Mouse (Mus musculus): ENCODE measurements around the gene Ppp1r9b. TPM values are rescaled to one million over a fixed set of nuclear protein-coding genes. Genes with fewer than 3 reads are reported as not detected.

Ppp1r9b gene
- polyA plus RNA-seq, 1 experiment from 2014 or later: 20.8 TPM

- peak overlapping the region; percentile 2; the same call in 1 of the 2 replicates for H3K9ac ChIP-seq (ENCODE audit: low read length)
Measured at GRCm38 (mm10) chr11:95027850-95028470, 37.1 kb downstream of the Ppp1r9b start.

GRCm38 (mm10) chr11:95032945-95033344 is 42.1 kb downstream of the Ppp1r9b start:
- Histone ChIP-seq H3K9me3 (replicated peaks; ENCODE audit: control insufficient read depth, low read length) (no peaks in the 10 kb centered on the region), H3K4me2 (ENCODE audit: low read length) (no peak overlapping the region), H3K9ac (ENCODE audit: low read length) (no peak overlapping the region), H3K27me3 (replicated peaks; ENCODE audit: control insufficient read depth, insufficient read depth, low read length) (no peaks in the 10 kb centered on the region), H3K36me3 (ENCODE audit: control insufficient read depth, insufficient read depth, low read length) (no peaks in the 10 kb centered on the region), H3K4me3 (ENCODE audit: low read depth, low read length) (no peak overlapping the region), H3K4me1 (ENCODE audit: control insufficient read depth, insufficient read depth, low read length) (peaks cover 6% of the 10 kb centered on the region; the same call in 1 of the 2 replicates), H3K27ac (ENCODE audit: low read depth, low read length) (no peak overlapping the region)
- 23% methylated on average over 6 of the region's 6 CpGs for WGBS
- ATAC-seq (no peak), DNase-seq (ENCODE audit: low spot score) (no peak)

More at GRCm38 (mm10) chr11:95027850-95028470, 37.1 kb downstream of the Ppp1r9b start:
- H3K27me3 ChIP-seq (replicated peaks; ENCODE audit: control insufficient read depth, insufficient read depth, low read length): no peaks in the 10 kb centered on the region
- 36% methylated on average over 13 of the region's 13 CpGs for WGBS
- ATAC-seq: peak; percentile 18; the same call in 1 of the 2 replicates
- peak overlapping the region; percentile 29; the same call in 1 of the 2 replicates for H3K27ac ChIP-seq (ENCODE audit: low read depth, low read length)
- H3K36me3 ChIP-seq (ENCODE audit: control insufficient read depth, insufficient read depth, low read length): peaks cover 32% of the 10 kb centered on the region
- H3K4me2 ChIP-seq (ENCODE audit: low read length): no peak overlapping the region
- no peaks in the 10 kb centered on the region for H3K9me3 ChIP-seq (replicated peaks; ENCODE audit: control insufficient read depth, low read length)
- DNase-seq (ENCODE audit: low spot score): peak; percentile 31
- H3K4me1 ChIP-seq (ENCODE audit: control insufficient read depth, insufficient read depth, low read length): peaks cover 6% of the 10 kb centered on the region; the same call in 1 of the 2 replicates
- H3K4me3 ChIP-seq (ENCODE audit: low read depth, low read length): no peak overlapping the region

GRCm38 (mm10) chr11:95033617-95034016 is 42.8 kb downstream of the Ppp1r9b start:
- Histone ChIP-seq H3K4me2 (ENCODE audit: low read length) (no peak overlapping the region), H3K27ac (ENCODE audit: low read depth, low read length) (no peak overlapping the region), H3K9me3 (replicated peaks; ENCODE audit: control insufficient read depth, low read length) (no peaks in the 10 kb centered on the region), H3K4me3 (ENCODE audit: low read depth, low read length) (no peak overlapping the region), H3K27me3 (replicated peaks; ENCODE audit: control insufficient read depth, insufficient read depth, low read length) (no peaks in the 10 kb centered on the region), H3K4me1 (ENCODE audit: control insufficient read depth, insufficient read depth, low read length) (no peaks in the 10 kb centered on the region), H3K36me3 (ENCODE audit: control insufficient read depth, insufficient read depth, low read length) (no peaks in the 10 kb centered on the region), H3K9ac (ENCODE audit: low read length) (no peak overlapping the region)
- ATAC-seq (no peak), DNase-seq (ENCODE audit: low spot score) (no peak)
- 82% methylated on average over 14 of the region's 14 CpGs for WGBS

GRCm38 (mm10) chr11:95034902-95035301 is 44.1 kb downstream of the Ppp1r9b start:
- no peak for ATAC-seq

GRCm38 (mm10) chr11:95036521-95036920 is 45.7 kb downstream of the Ppp1r9b start:
- no peak for DNase-seq (ENCODE audit: low spot score)
- no peaks in the 10 kb centered on the region for H3K27me3 ChIP-seq (replicated peaks; ENCODE audit: control insufficient read depth, insufficient read depth, low read length)
- no peak overlapping the region for H3K27ac ChIP-seq (ENCODE audit: low read depth, low read length)
- H3K4me2 ChIP-seq (ENCODE audit: low read length): no peak overlapping the region
- H3K9ac ChIP-seq (ENCODE audit: low read length): no peak overlapping the region
- no peak overlapping the region for H3K4me3 ChIP-seq (ENCODE audit: low read depth, low read length)
- WGBS: 96% methylated on average over 5 of the region's 5 CpGs
- H3K4me1 ChIP-seq (ENCODE audit: control insufficient read depth, insufficient read depth, low read length): peaks cover 7% of the 10 kb centered on the region; the same call in 1 of the 2 replicates
- ATAC-seq: no peak
- no peaks in the 10 kb centered on the region for H3K36me3 ChIP-seq (ENCODE audit: control insufficient read depth, insufficient read depth, low read length)
- no peaks in the 10 kb centered on the region for H3K9me3 ChIP-seq (replicated peaks; ENCODE audit: control insufficient read depth, low read length)

More at GRCm38 (mm10) chr11:95034902-95035301, 44.1 kb downstream of the Ppp1r9b start:
- H3K4me1 ChIP-seq (ENCODE audit: control insufficient read depth, insufficient read depth, low read length): no peaks in the 10 kb centered on the region
- H3K27me3 ChIP-seq (replicated peaks; ENCODE audit: control insufficient read depth, insufficient read depth, low read length): no peaks in the 10 kb centered on the region
- no peaks in the 10 kb centered on the region for H3K36me3 ChIP-seq (ENCODE audit: control insufficient read depth, insufficient read depth, low read length)
- no peaks in the 10 kb centered on the region for H3K9me3 ChIP-seq (replicated peaks; ENCODE audit: control insufficient read depth, low read length)
- H3K4me3 ChIP-seq (ENCODE audit: low read depth, low read length): no peak overlapping the region
- H3K4me2 ChIP-seq (ENCODE audit: low read length): no peak overlapping the region
- WGBS: 73% methylated on average over 10 of the region's 10 CpGs
- H3K27ac ChIP-seq (ENCODE audit: low read depth, low read length): no peak overlapping the region
- H3K9ac ChIP-seq (ENCODE audit: low read length): no peak overlapping the region
- no peak for DNase-seq (ENCODE audit: low spot score)

GRCm38 (mm10) chr11:95037306-95037705 is 46.5 kb downstream of the Ppp1r9b start:
- H3K4me3 ChIP-seq (ENCODE audit: low read depth, low read length): no peak overlapping the region
- DNase-seq (ENCODE audit: low spot score): no peak
- no peak for ATAC-seq
- no peaks in the 10 kb centered on the region for H3K27me3 ChIP-seq (replicated peaks; ENCODE audit: control insufficient read depth, insufficient read depth, low read length)
- H3K4me1 ChIP-seq (ENCODE audit: control insufficient read depth, insufficient read depth, low read length): peaks cover 10% of the 10 kb centered on the region; the same call in 1 of the 2 replicates
- no peak overlapping the region for H3K4me2 ChIP-seq (ENCODE audit: low read length)
- peak overlapping the region; percentile 39; the same call in 1 of the 2 replicates for H3K27ac ChIP-seq (ENCODE audit: low read depth, low read length)
- no peaks in the 10 kb centered on the region for H3K36me3 ChIP-seq (ENCODE audit: control insufficient read depth, insufficient read depth, low read length)
- no peak overlapping the region for H3K9ac ChIP-seq (ENCODE audit: low read length)
- WGBS: 58% methylated on average over 6 of the region's 6 CpGs
- H3K9me3 ChIP-seq (replicated peaks; ENCODE audit: control insufficient read depth, low read length): no peaks in the 10 kb centered on the region

GRCm38 (mm10) chr11:95038156-95038817 is 47.5 kb downstream of the Ppp1r9b start:
- Histone ChIP-seq H3K4me2 (ENCODE audit: low read length) (no peak overlapping the region), H3K9ac (ENCODE audit: low read length) (no peak overlapping the region), H3K27me3 (replicated peaks; ENCODE audit: control insufficient read depth, insufficient read depth, low read length) (no peaks in the 10 kb centered on the region), H3K27ac (ENCODE audit: low read depth, low read length) (no peak overlapping the region), H3K36me3 (ENCODE audit: control insufficient read depth, insufficient read depth, low read length) (no peaks in the 10 kb centered on the region), H3K9me3 (replicated peaks; ENCODE audit: control insufficient read depth, low read length) (no peaks in the 10 kb centered on the region), H3K4me3 (ENCODE audit: low read depth, low read length) (no peak overlapping the region), H3K4me1 (ENCODE audit: control insufficient read depth, insufficient read depth, low read length) (peaks cover 10% of the 10 kb centered on the region; the same call in 1 of the 2 replicates)
- DNase-seq (ENCODE audit: low spot score) (peak; percentile 22), ATAC-seq (no peak)
- 63% methylated on average over 14 of the region's 14 CpGs for WGBS

GRCm38 (mm10) chr11:95038818-95039655 is 48.2 kb downstream of the Ppp1r9b start:
- Histone ChIP-seq H3K9ac (ENCODE audit: low read length) (no peak overlapping the region), H3K27me3 (replicated peaks; ENCODE audit: control insufficient read depth, insufficient read depth, low read length) (no peaks in the 10 kb centered on the region), H3K4me1 (ENCODE audit: control insufficient read depth, insufficient read depth, low read length) (peaks cover 10% of the 10 kb centered on the region; the same call in 1 of the 2 replicates), H3K27ac (ENCODE audit: low read depth, low read length) (no peak overlapping the region), H3K9me3 (replicated peaks; ENCODE audit: control insufficient read depth, low read length) (no peaks in the 10 kb centered on the region), H3K4me3 (ENCODE audit: low read depth, low read length) (no peak overlapping the region), H3K36me3 (ENCODE audit: control insufficient read depth, insufficient read depth, low read length) (no peaks in the 10 kb centered on the region), H3K4me2 (ENCODE audit: low read length) (no peak overlapping the region)
- no peak for ATAC-seq
- 85% methylated on average over 13 of the region's 13 CpGs for WGBS
- DNase-seq (ENCODE audit: low spot score): no peak

Measured in forebrain, embryonic 14.5 days (tissue).